Mouse (Mus musculus) cerebellum, adult 2 months (tissue): ENCODE measurements around the gene Smarca4. TPM values are rescaled to one million over a fixed set of nuclear protein-coding genes. Genes with fewer than 3 reads are reported as not detected.

Experiments
- DNase-seq, 2 experiments: peaks; one replicate each; pipeline ENCODE4 v3.0.0; 2021
- H3K27ac ChIP-seq: fragments of 200-500 bp; 2 replicates; pipeline ENCODE4 v1.5.1; 2012; ENCODE audit warnings: low read length, control low read depth, inconsistent platforms; ENCODE audit not compliant: insufficient read depth
- H3K27me3 ChIP-seq: fragments of 200-500 bp; 2 replicates; pipeline ENCODE4 v1.6.1; 2012; ENCODE audit warnings: inconsistent platforms, mild to moderate bottlenecking, low read length, moderate library complexity; ENCODE audit not compliant: control insufficient read depth, insufficient read depth
- H3K4me1 ChIP-seq: fragments of 200-500 bp; 2 replicates; pipeline ENCODE4 v1.6.1; 2011; ENCODE audit warnings: low read length; ENCODE audit not compliant: control insufficient read depth, insufficient read depth
- H3K4me3 ChIP-seq: fragments of 200-500 bp; replicated peaks from 2 replicates; pipeline ENCODE3; 2011; ENCODE audit warnings: mild to moderate bottlenecking, low read depth, low read length, control low read depth; ENCODE audit not compliant: insufficient read depth
- CTCF ChIP-seq: fragments of 200-500 bp; IDR thresholded peaks from 2 replicates; pipeline ENCODE4 v1.5.1; 2011; ENCODE audit warnings: low read depth, mild to moderate bottlenecking, control low read depth, low read length, moderate library complexity, borderline replicate concordance; ENCODE audit not compliant: insufficient read depth
- POLR2A ChIP-seq: fragments of 200-500 bp; IDR thresholded peaks from 2 replicates; pipeline ENCODE4 v1.6.1; 2011; ENCODE audit warnings: low read length, control low read depth, borderline replicate concordance; ENCODE audit not compliant: insufficient read depth
- WGBS: fragments of 180-500 bp; shearing (Covaris S2); methylation state at CpG from one replicate; pipeline ENCODE4 v1.1.7; 2018; 5-methylcytosine and 5-hydroxymethylcytosine counted together
- polyA plus RNA-seq: library from polyadenylated mRNA; depleted of rRNA; stranded (reverse); fragments of >200 nt; gene quantifications from 2 replicates; pipeline ENCODE4 v1.2.3, GENCODE M21; 2012

Gene Smarca4
- polyA plus RNA-seq, 1 experiment = 88.8 TPM

- no peak for TF ChIP-seq POLR2A
- TF ChIP-seq CTCF = no peak
- WGBS = 89% methylated on average over 10 of the region's 10 CpGs
- Histone ChIP-seq H3K4me3 (no peak overlapping the region), H3K27ac (no peak overlapping the region), H3K27me3 (no peaks in the 10 kb centered on the region), H3K4me1 (peaks cover 12% of the 10 kb centered on the region)
- no peak for DNase-seq
Observed at GRCm38 (mm10) chr9:21728261-21728832, 112.4 kb downstream of the Smarca4 start.

GRCm38 (mm10) chr9:21729264-21729663 lies 113.3 kb downstream of the Smarca4 start:
- TF ChIP-seq POLR2A = no peak
- TF ChIP-seq CTCF = no peak

GRCm38 (mm10) chr9:21732288-21732687 lies 116.3 kb downstream of the Smarca4 start:
- 89% methylated on average over 9 of the region's 9 CpGs for WGBS
- TF ChIP-seq CTCF = no peak
- no peak for TF ChIP-seq POLR2A

More at GRCm38 (mm10) chr9:21729264-21729663, 113.3 kb downstream of the Smarca4 start:
- Histone ChIP-seq H3K27me3 (no peaks in the 10 kb centered on the region), H3K27ac (no peak overlapping the region), H3K4me1 (peaks cover 12% of the 10 kb centered on the region), H3K4me3 (no peak overlapping the region)
- no peak for DNase-seq
- WGBS = 80% methylated on average over 7 of the region's 7 CpGs

GRCm38 (mm10) chr9:21733446-21733845 lies 117.5 kb downstream of the Smarca4 start:
- TF ChIP-seq CTCF (no peak), POLR2A (no peak)
- Histone ChIP-seq H3K27ac (no peak overlapping the region), H3K4me3 (no peak overlapping the region), H3K4me1 (peaks cover 10% of the 10 kb centered on the region), H3K27me3 (no peaks in the 10 kb centered on the region)
- DNase-seq = no peak
- 72% methylated on average over 17 of the region's 17 CpGs for WGBS

More at GRCm38 (mm10) chr9:21732288-21732687, 116.3 kb downstream of the Smarca4 start:
- Histone ChIP-seq H3K4me1 (peaks cover 4% of the 10 kb centered on the region), H3K27ac (no peak overlapping the region), H3K4me3 (no peak overlapping the region), H3K27me3 (no peaks in the 10 kb centered on the region)
- DNase-seq = no peak

GRCm38 (mm10) chr9:21733989-21734388 lies 118.0 kb downstream of the Smarca4 start:
- H3K4me1 ChIP-seq = peaks cover 13% of the 10 kb centered on the region
- TF ChIP-seq CTCF (no peak), POLR2A (no peak)
- no peak for DNase-seq
- no peaks in the 10 kb centered on the region for H3K27me3 ChIP-seq
- WGBS = 95% methylated on average over 7 of the region's 7 CpGs
- H3K27ac ChIP-seq = no peak overlapping the region
- no peak overlapping the region for H3K4me3 ChIP-seq

GRCm38 (mm10) chr9:21735126-21735525 lies 119.2 kb downstream of the Smarca4 start:
- H3K27ac ChIP-seq = no peak overlapping the region
- no peaks in the 10 kb centered on the region for H3K27me3 ChIP-seq
- no peak for DNase-seq
- peaks cover 13% of the 10 kb centered on the region for H3K4me1 ChIP-seq
- WGBS = 76% methylated on average over 14 of the region's 14 CpGs
- TF ChIP-seq CTCF = no peak
- TF ChIP-seq POLR2A = no peak
- no peak overlapping the region for H3K4me3 ChIP-seq

GRCm38 (mm10) chr9:21736580-21736979 lies 120.6 kb downstream of the Smarca4 start:
- H3K4me3 ChIP-seq = no peak overlapping the region
- H3K27ac ChIP-seq = no peak overlapping the region
- TF ChIP-seq POLR2A (no peak), CTCF (no peak)
- peaks cover 13% of the 10 kb centered on the region for H3K4me1 ChIP-seq
- WGBS = 56% methylated on average over 3 of the region's 3 CpGs
- DNase-seq = no peak
- no peaks in the 10 kb centered on the region for H3K27me3 ChIP-seq

GRCm38 (mm10) chr9:21737188-21737587 lies 121.2 kb downstream of the Smarca4 start:
- TF ChIP-seq POLR2A (no peak), CTCF (no peak)
- Histone ChIP-seq H3K4me1 (peaks cover 13% of the 10 kb centered on the region), H3K27ac (no peak overlapping the region; the same call in 1 of the 2 replicates), H3K4me3 (no peak overlapping the region), H3K27me3 (no peaks in the 10 kb centered on the region)
- DNase-seq = no peak
- WGBS = 32% methylated on average over 10 of the region's 10 CpGs

GRCm38 (mm10) chr9:21738776-21739175 lies 122.8 kb downstream of the Smarca4 start:
- TF ChIP-seq POLR2A (no peak), CTCF (no peak)
- DNase-seq = no peak
- Histone ChIP-seq H3K4me1 (peaks cover 13% of the 10 kb centered on the region), H3K27ac (no peak overlapping the region), H3K4me3 (no peak overlapping the region), H3K27me3 (no peaks in the 10 kb centered on the region)
- WGBS = 18% methylated on average over 7 of the region's 7 CpGs
